Mouse (Mus musculus) embryonic facial prominence, embryonic 13.5 days (tissue): ENCODE measurements around the gene Arhgap44. TPM values are rescaled to one million over a fixed set of nuclear protein-coding genes. Genes with fewer than 3 reads are reported as not detected.

Experiments used
- ATAC-seq: fragments of 200-750 bp; cut with Nextera tagmentation; 2 replicates; pipeline ENCODE4 v1.8.0; 2017; ENCODE audit warnings: low read depth; ENCODE audit not compliant: insufficient number of reproducible peaks, insufficient read depth, low FRiP score, low TSS enrichment
- H3K27ac ChIP-seq: fragments of 300-500 bp; sonication (generic); 2 replicates; pipeline ENCODE4 v1.5.1; 2015; ENCODE audit warnings: moderate library complexity, mild to moderate bottlenecking, inconsistent platforms
- H3K27me3 ChIP-seq: fragments of 300-500 bp; sonication (generic); 2 replicates; pipeline ENCODE4 v1.6.1; 2015; ENCODE audit warnings: mild to moderate bottlenecking, inconsistent platforms
- H3K36me3 ChIP-seq: fragments of 300-500 bp; sonication (generic); 2 replicates; pipeline ENCODE4 v1.6.1; 2015; ENCODE audit warnings: mild to moderate bottlenecking, inconsistent platforms
- H3K4me1 ChIP-seq: fragments of 300-500 bp; sonication (generic); 2 replicates; pipeline ENCODE4 v1.6.1; 2015; ENCODE audit warnings: inconsistent platforms
- H3K4me2 ChIP-seq: fragments of 300-500 bp; sonication (generic); 2 replicates; pipeline ENCODE4 v1.6.1; 2015; ENCODE audit warnings: moderate library complexity, mild to moderate bottlenecking, inconsistent platforms
- H3K4me3 ChIP-seq: fragments of 300-500 bp; sonication (generic); 2 replicates; pipeline ENCODE4 v1.5.1; 2015; ENCODE audit warnings: mild to moderate bottlenecking, inconsistent platforms
- H3K9ac ChIP-seq: fragments of 300-500 bp; sonication (generic); 2 replicates; pipeline ENCODE4 v1.6.1; 2015; ENCODE audit warnings: mild to moderate bottlenecking, inconsistent platforms
- H3K9me3 ChIP-seq: fragments of 300-500 bp; sonication (generic); 2 replicates; pipeline ENCODE4 v1.6.1; 2016; ENCODE audit warnings: inconsistent platforms
- WGBS: fragments of 180-500 bp; shearing (Covaris S2); methylation state at CpG from one replicate; pipeline ENCODE4 v1.1.7; 2015; ENCODE audit warnings: mixed read lengths; 5-methylcytosine and 5-hydroxymethylcytosine counted together
- polyA plus RNA-seq: library from polyadenylated mRNA; unstranded; fragments of >200 nt; fragmentation: Nextera tagmentation; extraction: Ambion mirVana; gene quantifications from 2 replicates; pipeline ENCODE4 v1.2.1, GENCODE M21; 2015

Arhgap44 gene
- polyA plus RNA-seq, 1 experiment from 2014 or later: 5.0 TPM

GRCm38 (mm10) chr11:65133661-65134060, 29.1 kb downstream of the Arhgap44 start:
- Histone ChIP-seq H3K36me3 (no peaks in the 10 kb centered on the region), H3K27ac (no peak overlapping the region), H3K9ac (no peak overlapping the region), H3K4me3 (no peak overlapping the region), H3K4me2 (no peak overlapping the region), H3K4me1 (no peaks in the 10 kb centered on the region), H3K27me3 (no peaks in the 10 kb centered on the region), H3K9me3 (no peaks in the 10 kb centered on the region)
- ATAC-seq: no peak
- WGBS: 74% methylated on average over 4 of the region's 4 CpGs

- Histone ChIP-seq H3K4me2 (no peak overlapping the region), H3K36me3 (no peaks in the 10 kb centered on the region), H3K9ac (no peak overlapping the region), H3K9me3 (no peaks in the 10 kb centered on the region), H3K27ac (no peak overlapping the region), H3K4me1 (no peaks in the 10 kb centered on the region), H3K27me3 (no peaks in the 10 kb centered on the region), H3K4me3 (no peak overlapping the region)
- ATAC-seq: no peak
- 85% methylated on average over 4 of the region's 4 CpGs for WGBS
Observed at GRCm38 (mm10) chr11:65129110-65129509, 33.7 kb downstream of the Arhgap44 start.

- no peaks in the 10 kb centered on the region for H3K4me1 ChIP-seq
- H3K27ac ChIP-seq: no peak overlapping the region
- no peak overlapping the region for H3K4me3 ChIP-seq
- no peaks in the 10 kb centered on the region for H3K27me3 ChIP-seq
- WGBS: 88% methylated on average over 4 of the region's 4 CpGs
- no peaks in the 10 kb centered on the region for H3K36me3 ChIP-seq
- H3K9me3 ChIP-seq: no peaks in the 10 kb centered on the region
- ATAC-seq: no peak
- H3K4me2 ChIP-seq: no peak overlapping the region
- no peak overlapping the region for H3K9ac ChIP-seq
Observed at GRCm38 (mm10) chr11:65128666-65129065, 34.1 kb downstream of the Arhgap44 start.

GRCm38 (mm10) chr11:65126566-65126965, 36.2 kb downstream of the Arhgap44 start:
- Histone ChIP-seq H3K27me3 (no peaks in the 10 kb centered on the region), H3K9ac (no peak overlapping the region), H3K4me1 (no peaks in the 10 kb centered on the region), H3K27ac (no peak overlapping the region), H3K36me3 (no peaks in the 10 kb centered on the region), H3K4me3 (no peak overlapping the region), H3K9me3 (no peaks in the 10 kb centered on the region), H3K4me2 (no peak overlapping the region)
- ATAC-seq: no peak
- WGBS: 63% methylated on average over 9 of the region's 9 CpGs

- Histone ChIP-seq H3K27me3 (no peaks in the 10 kb centered on the region), H3K9me3 (no peaks in the 10 kb centered on the region), H3K9ac (no peak overlapping the region), H3K4me1 (no peaks in the 10 kb centered on the region), H3K4me2 (no peak overlapping the region), H3K27ac (no peak overlapping the region), H3K4me3 (no peak overlapping the region), H3K36me3 (no peaks in the 10 kb centered on the region)
- no peak for ATAC-seq
- WGBS: 66% methylated on average over 8 of the region's 8 CpGs
Observed at GRCm38 (mm10) chr11:65124913-65125418, 37.8 kb downstream of the Arhgap44 start.

GRCm38 (mm10) chr11:65120276-65120675, 42.5 kb downstream of the Arhgap44 start:
- H3K9ac ChIP-seq: no peak overlapping the region
- H3K9me3 ChIP-seq: no peaks in the 10 kb centered on the region
- no peak overlapping the region for H3K27ac ChIP-seq
- no peaks in the 10 kb centered on the region for H3K4me1 ChIP-seq
- H3K36me3 ChIP-seq: no peaks in the 10 kb centered on the region
- WGBS: 81% methylated on average over 4 of the region's 4 CpGs
- H3K27me3 ChIP-seq: no peaks in the 10 kb centered on the region
- ATAC-seq: no peak
- H3K4me2 ChIP-seq: no peak overlapping the region
- no peak overlapping the region for H3K4me3 ChIP-seq

GRCm38 (mm10) chr11:65115811-65116210, 47.0 kb downstream of the Arhgap44 start:
- no peak overlapping the region for H3K4me3 ChIP-seq
- H3K4me1 ChIP-seq: no peaks in the 10 kb centered on the region; the same call in 1 of the 2 replicates
- no peaks in the 10 kb centered on the region for H3K36me3 ChIP-seq
- no peak overlapping the region for H3K27ac ChIP-seq
- no peaks in the 10 kb centered on the region for H3K27me3 ChIP-seq
- H3K4me2 ChIP-seq: no peak overlapping the region
- ATAC-seq: no peak
- no peaks in the 10 kb centered on the region for H3K9me3 ChIP-seq
- 83% methylated on average over 6 of the region's 6 CpGs for WGBS
- no peak overlapping the region for H3K9ac ChIP-seq

- WGBS: 50% methylated on average over 4 of the region's 4 CpGs
- H3K9me3 ChIP-seq: no peaks in the 10 kb centered on the region
- no peak for ATAC-seq
Observed at GRCm38 (mm10) chr11:65112086-65112485, 50.7 kb downstream of the Arhgap44 start.

GRCm38 (mm10) chr11:65111651-65112050, 51.1 kb downstream of the Arhgap44 start:
- H3K4me3 ChIP-seq: no peak overlapping the region
- no peak overlapping the region for H3K27ac ChIP-seq
- no peaks in the 10 kb centered on the region for H3K36me3 ChIP-seq
- H3K9ac ChIP-seq: no peak overlapping the region
- no peaks in the 10 kb centered on the region; the same call in 1 of the 2 replicates for H3K4me1 ChIP-seq
- no peaks in the 10 kb centered on the region for H3K9me3 ChIP-seq
- no peaks in the 10 kb centered on the region for H3K27me3 ChIP-seq
- 54% methylated on average over 5 of the region's 5 CpGs for WGBS
- ATAC-seq: no peak
- no peak overlapping the region for H3K4me2 ChIP-seq

More at GRCm38 (mm10) chr11:65112086-65112485, 50.7 kb downstream of the Arhgap44 start:
- Histone ChIP-seq H3K27me3 (no peaks in the 10 kb centered on the region), H3K27ac (no peak overlapping the region), H3K4me1 (no peaks in the 10 kb centered on the region; the same call in 1 of the 2 replicates), H3K9ac (no peak overlapping the region), H3K36me3 (no peaks in the 10 kb centered on the region), H3K4me3 (no peak overlapping the region), H3K4me2 (no peak overlapping the region)

- Histone ChIP-seq H3K9ac (no peak overlapping the region), H3K4me3 (no peak overlapping the region), H3K27me3 (no peaks in the 10 kb centered on the region), H3K4me2 (no peak overlapping the region), H3K4me1 (no peaks in the 10 kb centered on the region; the same call in 1 of the 2 replicates), H3K36me3 (no peaks in the 10 kb centered on the region), H3K9me3 (no peaks in the 10 kb centered on the region), H3K27ac (no peak overlapping the region)
- ATAC-seq: no peak
- 78% methylated on average over 10 of the region's 10 CpGs for WGBS
Observed at GRCm38 (mm10) chr11:65110058-65110457, 52.7 kb downstream of the Arhgap44 start.

GRCm38 (mm10) chr11:65107734-65108171, 55.0 kb downstream of the Arhgap44 start:
- 73% methylated on average over 5 of the region's 5 CpGs for WGBS
- Histone ChIP-seq H3K9me3 (no peaks in the 10 kb centered on the region), H3K4me3 (no peak overlapping the region), H3K36me3 (no peaks in the 10 kb centered on the region), H3K9ac (no peak overlapping the region), H3K27me3 (no peaks in the 10 kb centered on the region), H3K27ac (no peak overlapping the region), H3K4me2 (no peak overlapping the region), H3K4me1 (no peaks in the 10 kb centered on the region; the same call in 1 of the 2 replicates)
- no peak for ATAC-seq

GRCm38 (mm10) chr11:65107151-65107550, 55.6 kb downstream of the Arhgap44 start:
- Histone ChIP-seq H3K9me3 (no peaks in the 10 kb centered on the region), H3K36me3 (no peaks in the 10 kb centered on the region), H3K9ac (no peak overlapping the region), H3K27me3 (no peaks in the 10 kb centered on the region), H3K4me2 (no peak overlapping the region), H3K4me1 (no peaks in the 10 kb centered on the region; the same call in 1 of the 2 replicates), H3K4me3 (no peak overlapping the region), H3K27ac (no peak overlapping the region)
- no peak for ATAC-seq
- WGBS: 63% methylated on average over 4 of the region's 4 CpGs
